Mouse (Mus musculus): ENCODE results near the gene Chadl.

Gene Chadl

GRCm38 (mm10) chr15:81700601-81701000, 3.5 kb upstream of the Chadl start:
- DNase-seq (ENCODE audit: low spot score) = no peak

DNA sequence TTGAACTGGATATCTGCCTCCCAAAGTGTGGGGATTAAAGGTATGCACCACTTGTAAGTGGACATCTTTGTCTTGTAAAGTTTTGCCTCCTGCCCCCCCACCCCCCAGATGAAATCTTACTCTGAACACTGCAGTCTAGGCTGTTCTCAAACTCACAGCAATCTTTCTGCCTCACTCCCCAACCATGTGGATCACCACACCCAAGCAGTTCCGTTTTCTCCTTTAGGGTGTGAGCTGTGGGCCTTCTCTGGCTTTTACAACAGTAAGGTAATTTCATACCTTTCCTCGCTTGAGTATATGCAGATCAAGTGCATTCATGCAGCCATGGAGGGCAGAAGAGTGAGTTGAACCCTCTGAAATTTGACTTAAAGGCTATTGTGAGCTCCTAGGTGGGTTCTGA, 3.1 kb upstream of the Chadl start:
- DNase-seq (ENCODE audit: low spot score) = no peak

DNA sequence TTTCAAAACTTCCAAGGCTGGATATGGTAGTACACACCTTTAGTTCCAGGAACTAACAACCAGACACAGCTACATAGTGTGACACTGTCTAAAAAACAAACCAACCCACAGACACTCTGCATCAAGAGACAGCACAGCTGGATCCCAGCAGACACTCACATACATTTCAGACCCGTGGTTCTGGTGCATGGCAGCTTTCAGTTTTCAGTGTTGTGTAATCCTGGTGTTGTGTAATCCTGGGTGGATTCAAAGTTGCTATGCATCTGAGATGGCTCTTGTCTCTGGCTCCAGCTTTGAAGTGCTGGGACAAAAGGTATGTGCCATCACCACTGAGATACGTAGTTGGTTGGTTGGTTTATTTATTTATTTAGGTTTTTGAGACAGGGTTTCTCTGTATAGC, 1.4 kb upstream of the Chadl start:
- no peak for DNase-seq (ENCODE audit: low spot score)

DNA sequence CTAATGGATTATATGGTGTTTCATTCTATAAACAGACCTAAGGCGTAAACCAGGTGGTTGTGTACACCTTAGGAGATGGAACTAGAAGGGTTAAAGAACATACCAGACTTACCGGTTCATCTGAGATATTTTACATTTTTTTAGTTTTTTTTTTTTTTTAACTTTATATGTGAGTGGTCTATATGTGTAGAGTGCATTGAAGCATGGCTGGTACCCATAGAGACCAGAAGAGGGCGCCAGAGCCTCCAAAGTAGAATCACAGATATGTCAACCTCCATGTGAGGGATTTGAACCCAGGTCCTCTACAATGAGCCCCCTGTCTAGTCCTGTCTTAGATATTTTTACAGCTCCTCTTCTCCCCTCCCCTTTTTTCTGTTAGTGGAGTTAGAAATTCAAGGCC, 760 bp upstream of the Chadl start:
- DNase-seq (ENCODE audit: low spot score) = peak; percentile 28

- DNase-seq (ENCODE audit: low spot score) = no peak
Observed at GRCm38 (mm10) chr15:81694891-81695290, 2.2 kb downstream of the Chadl start.

GRCm38 (mm10) chr15:81693967-81694881, 2.9 kb downstream of the Chadl start:
- peak; percentile 86 for DNase-seq (ENCODE audit: low spot score)

DNA sequence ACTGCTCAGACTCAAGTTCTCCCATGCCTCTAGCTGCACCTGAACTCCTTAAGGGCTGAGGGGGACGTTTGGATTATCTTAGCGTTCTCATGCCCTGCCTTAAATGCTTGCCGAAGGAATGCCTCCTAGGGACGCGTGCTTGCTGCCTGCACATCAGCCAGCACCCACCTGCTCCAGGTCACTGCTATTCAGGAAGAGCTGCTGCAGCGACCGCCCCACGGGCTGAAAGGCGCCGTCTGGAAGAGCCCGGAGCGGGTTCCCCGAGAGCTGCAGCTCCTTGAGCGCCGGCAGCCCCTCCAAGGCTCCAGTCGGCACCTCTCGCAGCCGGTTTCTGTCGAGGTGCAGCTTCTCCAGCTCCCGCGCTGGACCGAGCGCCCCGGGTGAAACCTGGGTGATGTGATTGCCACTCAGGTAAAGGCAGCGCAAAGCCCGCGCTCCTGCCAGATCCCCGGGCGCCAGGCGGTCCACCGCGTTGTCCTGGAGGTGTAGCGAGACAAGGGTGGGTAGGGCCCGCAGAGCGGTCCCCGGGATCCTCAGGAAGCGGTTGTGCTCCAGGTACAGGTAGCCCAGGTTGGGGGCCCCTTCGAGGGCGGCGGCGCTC, 3.6 kb downstream of the Chadl start:
- no peak for DNase-seq (ENCODE audit: low spot score)

DNA sequence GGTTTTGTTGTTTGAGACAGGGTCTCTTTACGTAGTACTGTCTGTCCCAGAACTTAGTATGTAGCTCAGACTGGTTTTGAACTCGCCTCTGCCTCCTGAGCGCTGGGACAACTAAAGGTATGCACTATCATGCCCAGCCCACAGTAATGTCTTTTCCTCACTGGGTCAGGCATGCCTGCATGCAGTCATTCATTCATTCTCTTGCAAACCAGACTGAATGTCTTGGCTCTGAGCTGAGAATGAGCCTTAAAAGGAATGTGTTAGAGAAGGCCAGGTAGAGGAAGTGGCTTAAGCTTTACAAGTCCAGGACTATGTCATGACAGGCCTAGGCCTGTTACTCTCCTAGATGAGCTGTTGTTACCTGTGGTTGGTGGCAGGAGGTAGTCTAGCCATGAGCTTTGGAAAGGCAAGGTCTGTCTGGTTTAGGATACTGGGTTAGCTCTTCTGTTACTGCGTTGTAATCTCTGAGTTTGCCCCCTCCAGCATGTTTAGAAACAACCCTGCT, 16.7 kb downstream of the Chadl start:
- DNase-seq (ENCODE audit: low spot score) = no peak

GRCm38 (mm10) chr15:81676637-81677036, 20.4 kb downstream of the Chadl start:
- no peak for DNase-seq (ENCODE audit: low spot score)

- no peak for DNase-seq (ENCODE audit: low spot score)
Observed at GRCm38 (mm10) chr15:81670231-81670640, 26.9 kb downstream of the Chadl start.

DNA sequence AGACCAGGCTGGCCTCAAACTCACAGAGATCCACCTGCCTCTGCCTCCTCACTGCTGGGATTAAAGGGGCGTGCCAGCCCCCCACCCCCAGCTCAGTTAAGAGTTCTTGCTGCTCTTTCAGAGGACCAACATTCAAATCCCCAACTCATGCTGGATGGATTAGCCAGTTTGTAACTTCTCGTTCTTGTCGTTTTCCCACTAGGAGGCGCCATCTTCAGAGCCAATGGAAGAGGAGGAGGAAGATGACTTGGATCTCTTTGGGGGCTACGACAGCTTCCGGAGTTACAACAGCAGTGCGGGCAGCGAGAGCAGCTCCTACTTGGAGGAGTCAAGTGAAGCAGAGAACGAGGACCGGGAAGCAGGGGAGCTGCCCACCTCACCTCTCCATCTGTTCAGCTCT, 30.1 kb downstream of the Chadl start:
- no peak for DNase-seq (ENCODE audit: low spot score)

GRCm38 (mm10) chr15:81663697-81664561, 33.2 kb downstream of the Chadl start, which contains the start of gene L3mbtl2:
TSS of gene L3mbtl2 (plus strand) at chr15:81663889.
- peak; percentile 93 for DNase-seq (ENCODE audit: low spot score)

DNA sequence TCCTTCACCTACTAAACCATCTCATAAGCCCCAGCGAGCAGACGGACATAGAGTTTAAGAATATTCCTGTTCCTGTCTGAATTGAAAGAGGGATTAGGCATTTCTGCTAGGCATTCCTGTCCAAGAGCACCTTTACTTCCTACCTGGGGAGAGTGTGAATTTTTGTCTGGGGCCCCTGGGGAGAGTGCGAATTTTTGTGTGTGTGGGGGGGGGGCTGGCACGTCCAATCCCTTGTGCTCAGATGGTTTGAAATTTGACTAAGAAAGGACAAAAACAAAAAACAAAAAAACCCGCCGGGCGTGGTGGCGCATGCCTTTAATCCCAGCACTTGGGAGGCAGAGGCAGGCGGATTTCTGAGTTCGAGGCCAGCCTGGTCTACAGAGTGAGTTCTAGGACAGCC, 33.8 kb downstream of the Chadl start:
- DNase-seq (ENCODE audit: low spot score) = no peak

GRCm38 (mm10) chr15:81661701-81662100, 35.4 kb downstream of the Chadl start:
- no peak for DNase-seq (ENCODE audit: low spot score)

- no peak for DNase-seq (ENCODE audit: low spot score)
Observed at GRCm38 (mm10) chr15:81650636-81651035, 46.5 kb downstream of the Chadl start.

DNA sequence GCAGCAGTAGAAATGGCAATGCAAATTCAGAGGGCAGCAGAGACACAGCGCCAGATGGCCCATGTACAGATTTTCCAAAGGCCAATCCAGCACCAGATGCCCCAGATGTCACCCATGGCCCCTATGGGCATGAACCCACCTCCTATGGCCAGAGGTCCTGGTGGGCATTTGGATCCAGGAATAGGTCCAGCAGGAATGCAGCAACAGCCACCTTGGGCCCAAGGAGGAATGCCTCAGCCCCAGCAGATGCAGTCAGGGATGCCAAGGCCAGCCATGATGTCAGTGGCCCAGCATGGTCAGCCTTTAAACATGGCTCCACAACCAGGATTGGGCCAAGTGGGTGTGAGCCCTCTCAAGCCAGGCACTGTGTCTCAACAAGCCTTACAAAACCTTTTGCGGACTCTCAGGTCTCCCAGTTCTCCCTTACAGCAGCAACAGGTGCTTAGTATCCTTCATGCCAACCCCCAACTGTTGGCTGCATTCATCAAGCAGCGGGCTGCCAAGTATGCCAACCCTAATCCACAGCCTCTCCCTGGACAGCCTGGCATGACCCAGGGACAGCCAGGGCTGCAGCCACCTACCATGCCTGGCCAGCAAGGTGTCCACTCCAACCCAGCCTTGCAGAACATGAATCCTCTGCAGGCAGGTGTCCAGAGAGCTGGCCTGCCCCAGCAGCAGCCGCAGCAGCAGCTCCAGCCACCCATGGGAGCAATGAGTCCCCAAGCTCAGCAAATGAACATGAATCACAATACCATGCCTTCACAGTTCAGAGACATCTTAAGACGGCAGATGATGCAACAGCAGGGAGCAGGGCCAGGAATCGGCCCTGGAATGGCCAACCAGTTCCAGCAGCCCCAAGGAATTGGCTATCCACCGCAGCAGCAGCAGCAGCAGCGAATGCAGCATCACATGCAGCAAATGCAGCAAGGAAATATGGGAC, 47.3 kb downstream of the Chadl start:
- no peak for DNase-seq (ENCODE audit: low spot score)

Measured in lung, postnatal 25 days (tissue).